Mouse (Mus musculus) liver, embryonic 14.5 days (tissue): ENCODE measurements around the gene Ddx52.

Experiments used
- CTCF ChIP-seq: IDR thresholded peaks from 2 replicates; pipeline ENCODE4 v1.5.1; 2016; ENCODE audit warnings: antibody characterized with exemption, low read depth, control low read depth
- EP300 ChIP-seq: IDR thresholded peaks from 2 replicates; pipeline ENCODE4 v1.6.1; 2016; ENCODE audit warnings: antibody characterized with exemption, low read depth

GRCm38 (mm10) chr11:83993428-83993827, 51.6 kb downstream of the Ddx52 start:
- no peak for TF ChIP-seq EP300
- TF ChIP-seq CTCF: no peak
